10 mouse cellular contexts compared by ENCODE assay signal in genomic region chr17:43337643-43338042, GRCm38 (mm10).
"Had no signal": no experiment of that assay in that cellular context is flagged by ENCODE, and none has a peak within 500 bp of the region (broad histone marks: within the 10 kb centered on the region; RNA-seq: fewer than 3 reads in every experiment).

No protein-coding gene starts in this region.

- H3K4me3 ChIP-seq: limb, embryonic 13.5 days; midbrain, embryonic 13.5 days; neural tube, embryonic 15.5 days had no signal

- H3K36me3 ChIP-seq: limb, embryonic 13.5 days; midbrain, embryonic 13.5 days; neural tube, embryonic 15.5 days had no signal

- ATAC-seq: midbrain, embryonic 13.5 days had no signal

- H3K9ac ChIP-seq: limb, embryonic 13.5 days; liver, embryonic 14.5 days; midbrain, embryonic 13.5 days; neural tube, embryonic 15.5 days had no signal

- H3K27me3 ChIP-seq: limb, embryonic 13.5 days; midbrain, embryonic 13.5 days; neural tube, embryonic 15.5 days had no signal

- DNase-seq: kidney, adult 11 months; kidney, postnatal 10 days; left cerebral cortex, postnatal 4 days; right cerebral cortex, adult 18-20 months; right cerebral cortex, postnatal 25 days; thymus, postnatal 36 days had no signal

- H3K27ac ChIP-seq: limb, embryonic 13.5 days; liver, embryonic 14.5 days; midbrain, embryonic 13.5 days; neural tube, embryonic 15.5 days had no signal

- H3K4me2 ChIP-seq: limb, embryonic 13.5 days; midbrain, embryonic 13.5 days; neural tube, embryonic 15.5 days had no signal

- H3K9me3 ChIP-seq: limb, embryonic 13.5 days; midbrain, embryonic 13.5 days; neural tube, embryonic 15.5 days had no signal

- H3K4me1 ChIP-seq: midbrain, embryonic 13.5 days had no signal
